ENCODE assay signal across 12 mouse cellular contexts in genomic region chr2:113058116-113058515, GRCm38 (mm10).
"Had no signal": no experiment of that assay in that cellular context is flagged by ENCODE, and none has a peak within 500 bp of the region (broad histone marks: within the 10 kb centered on the region; RNA-seq: fewer than 3 reads in every experiment).

No protein-coding gene starts in this region.

- ATAC-seq: midbrain, embryonic 16.5 days had no signal

- H3K9me3 ChIP-seq: limb, embryonic 13.5 days; midbrain, embryonic 12.5 days; stomach, embryonic 15.5 days had no signal

- H3K4me1 ChIP-seq: limb, embryonic 13.5 days; midbrain, embryonic 12.5 days; stomach, embryonic 15.5 days had no signal

- H3K36me3 ChIP-seq: limb, embryonic 13.5 days; midbrain, embryonic 12.5 days; stomach, embryonic 15.5 days had no signal

- H3K9ac ChIP-seq: limb, embryonic 13.5 days; liver, embryonic 14.5 days; midbrain, embryonic 12.5 days; stomach, embryonic 15.5 days had no signal

- DNase-seq: kidney, postnatal 10 days; kidney, postnatal 4 days; left cerebral cortex, postnatal 4 days; lung, adult 2 months; right cerebral cortex, postnatal 14 days; thymus, postnatal 36 days had no signal

- H3K27me3 ChIP-seq: limb, embryonic 13.5 days; midbrain, embryonic 12.5 days; stomach, embryonic 15.5 days had no signal

- H3K4me2 ChIP-seq: limb, embryonic 13.5 days; midbrain, embryonic 12.5 days; stomach, embryonic 15.5 days had no signal

- H3K4me3 ChIP-seq: layer of hippocampus, adult 2 months; limb, embryonic 13.5 days; midbrain, embryonic 12.5 days; stomach, embryonic 15.5 days had no signal

- H3K27ac ChIP-seq: layer of hippocampus, adult 2 months; limb, embryonic 13.5 days; liver, embryonic 14.5 days; midbrain, embryonic 12.5 days; stomach, embryonic 15.5 days had no signal
